In the genomic region with DNA sequence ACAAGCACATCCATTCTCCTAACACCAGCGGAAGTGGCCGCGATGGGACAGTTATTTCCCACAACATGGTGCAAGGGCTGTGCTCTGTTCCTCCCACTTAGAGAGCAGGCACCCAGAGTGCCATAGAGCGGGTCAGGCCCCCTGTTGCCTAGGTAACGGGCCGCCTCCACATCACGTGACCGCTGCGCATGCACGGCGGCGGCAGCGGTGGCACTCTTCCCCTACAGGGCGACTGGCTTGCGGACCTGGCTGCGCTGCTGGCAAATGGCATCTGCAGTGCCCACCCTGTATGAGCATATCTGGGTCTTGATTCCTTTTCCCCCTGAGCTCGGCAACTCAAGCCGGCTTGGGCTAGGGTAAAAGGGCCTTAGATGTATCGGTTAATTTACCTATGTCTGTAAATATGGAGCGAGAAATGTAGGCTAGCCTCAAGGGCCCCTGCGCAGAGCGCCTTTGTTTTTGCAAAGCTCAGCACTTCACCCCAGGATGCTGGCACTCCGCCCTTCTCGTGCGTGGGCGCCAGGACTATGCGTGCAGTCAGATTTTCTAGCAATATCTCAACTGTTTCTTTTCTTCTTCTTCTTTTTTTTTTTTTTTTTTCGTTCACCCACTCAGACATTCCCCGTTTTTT, we compare ENCODE assay signal across 8 mouse cellular contexts. TPM values are rescaled to one million over a fixed set of nuclear protein-coding genes. Genes with fewer than 3 reads are reported as not detected.
DNase-seq lines count a peak whose midpoint lies in the region; ATAC-seq lines count a peak whose summit lies in the region.

No protein-coding gene starts in this region.

- H3K4me2 ChIP-seq in hindbrain, embryonic 13.5 days: peak overlapping the region; percentile 62

- H3K27ac ChIP-seq in hindbrain, embryonic 13.5 days: peak overlapping the region; percentile 96

- ATAC-seq in hindbrain, embryonic 13.5 days (ENCODE audit: low FRiP score): peak; percentile 93

- H3K9me3 ChIP-seq in hindbrain, embryonic 13.5 days: no peaks in the 10 kb centered on the region

- H3K36me3 ChIP-seq in hindbrain, embryonic 13.5 days: no peaks in the 10 kb centered on the region

- H3K4me1 ChIP-seq in hindbrain, embryonic 13.5 days (replicated peaks): peaks cover 55% of the 10 kb centered on the region

- peak; percentile 95 for DNase-seq in R1 (ENCODE audit: low read depth, low spot score)
- peak; percentile 97 to 98 for DNase-seq in cerebellum, postnatal 14 days
- peak; percentile 87 to 88 for DNase-seq in frontal cortex, postnatal 14 days (ENCODE audit: low spot score in 2 of 2)
- DNase-seq in layer of hippocampus, postnatal 25 days (ENCODE audit: extremely low spot score in 1 of 2, low spot score in 1 of 2): peak; percentile 86 to 87
- peak; percentile 95 for DNase-seq in lung, postnatal 14 days
- DNase-seq in ovary, postnatal 36 days (ENCODE audit: low spot score): peak; percentile 93
- peak; percentile 98 for DNase-seq in thymus, postnatal 14 days

- H3K4me3 ChIP-seq in hindbrain, embryonic 13.5 days: peak overlapping the region; percentile 37

- peak overlapping the region; percentile 75 for H3K9ac ChIP-seq in hindbrain, embryonic 13.5 days

- no peaks in the 10 kb centered on the region for H3K27me3 ChIP-seq in hindbrain, embryonic 13.5 days

- WGBS in hindbrain, embryonic 13.5 days: 3% methylated on average over 29 of the region's 29 CpGs

RNA-seq across cellular contexts. Expression of a gene that starts 35.0 kb away (rescaled TPM):
- polyA plus RNA-seq in hindbrain, embryonic 13.5 days (2015; fragmentation: Nextera tagmentation; extraction: Ambion mirVana): 2.6 and 3.4 TPM in 2 replicates
- 10 to 100 TPM; 24.4 to 26.5 TPM for total RNA-seq in layer of hippocampus, postnatal 25 days (2021)

Comparison
In these comparisons a context has a peak if more than half of its experiments do, and no peak if none do; other contexts are left out.
1. Peak in every context shown above with its lines: DNase-seq, ATAC-seq, H3K4me3 ChIP-seq and H3K27ac ChIP-seq.